ENCODE assay signal across 9 mouse cellular contexts in the genomic region with DNA sequence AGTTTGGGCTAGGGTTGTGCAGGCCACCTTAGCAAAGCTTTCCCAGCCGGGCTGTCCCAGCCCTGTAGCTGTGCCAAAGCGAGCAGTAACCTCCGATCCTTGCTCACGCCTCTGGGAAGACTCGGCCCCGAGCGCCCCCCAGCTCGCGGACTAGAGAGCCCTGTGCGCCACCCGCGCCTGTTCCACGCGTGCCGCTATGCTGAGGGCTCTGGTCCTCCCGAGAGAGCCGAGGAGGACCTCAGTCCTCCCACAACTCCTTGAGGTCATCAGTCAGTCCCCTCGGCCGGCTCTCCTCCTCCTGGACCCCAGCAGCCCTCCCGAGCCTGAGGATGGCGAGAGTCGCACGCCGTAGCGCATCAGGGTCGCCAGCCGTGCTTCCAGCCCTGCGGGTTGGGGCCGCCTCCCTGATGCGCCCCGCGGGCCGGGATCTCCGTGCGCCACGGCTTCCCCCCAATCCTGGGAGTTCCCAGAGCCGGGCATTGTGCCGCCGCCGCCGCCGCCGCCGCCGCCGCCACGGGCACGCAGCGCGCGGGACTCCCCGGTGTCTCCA. TPM values are rescaled to one million over a fixed set of nuclear protein-coding genes. Genes with fewer than 3 reads are reported as not detected.
DNase-seq lines count a peak whose midpoint lies in the region; ATAC-seq and TF ChIP-seq lines count a peak whose summit lies in the region.
"Had no signal": no experiment of that assay in that cellular context is flagged by ENCODE, and none has a peak within 500 bp of the region (broad histone marks: within the 10 kb centered on the region; RNA-seq: fewer than 3 reads in every experiment).

No protein-coding gene starts in this region.

- no peak overlapping the region for H3K27ac ChIP-seq in kidney, postnatal 0 days
- H3K27ac ChIP-seq in hindbrain, embryonic 10.5 days, result peak overlapping the region; percentile 93
- H3K27ac ChIP-seq in midbrain, postnatal 0 days (ENCODE audit: low read depth, low read length), result peak overlapping the region; percentile 94

- no peak for TF ChIP-seq CTCF in kidney, postnatal 0 days (IDR thresholded peaks at IDR 0.05; ENCODE audit: low read depth)
- no peak for TF ChIP-seq CTCF in midbrain, postnatal 0 days (IDR thresholded peaks at IDR 0.05)

- H3K4me2 ChIP-seq in kidney, postnatal 0 days (ENCODE audit: low read length), result peak overlapping the region; percentile 55
- H3K4me2 ChIP-seq in midbrain, postnatal 0 days (ENCODE audit: low read depth, low read length, poor library complexity, severe bottlenecking), result peak overlapping the region; percentile 97

- peaks cover 55% of the 10 kb centered on the region for H3K27me3 ChIP-seq in kidney, postnatal 0 days (ENCODE audit: insufficient read depth, low read length)
- peaks cover 77% of the 10 kb centered on the region for H3K27me3 ChIP-seq in hindbrain, embryonic 10.5 days (ENCODE audit: insufficient read depth, poor library complexity, severe bottlenecking)
- H3K27me3 ChIP-seq in midbrain, postnatal 0 days (ENCODE audit: insufficient read depth, low read length), result no peaks in the 10 kb centered on the region

- H3K4me3 ChIP-seq in kidney, postnatal 0 days (replicated peaks; ENCODE audit: low read depth, low read length), result peak overlapping the region; percentile 32
- H3K4me3 ChIP-seq in hindbrain, embryonic 10.5 days, result peak overlapping the region; percentile 71
- peak overlapping the region; percentile 88 for H3K4me3 ChIP-seq in midbrain, postnatal 0 days (ENCODE audit: low read depth, low read length)
- H3K4me3 ChIP-seq: myocyte had no signal

- no peak overlapping the region for H3K9ac ChIP-seq in kidney, postnatal 0 days (ENCODE audit: low read depth, low read length)
- H3K9ac ChIP-seq in midbrain, postnatal 0 days (replicated peaks; ENCODE audit: low read length, poor library complexity, severe bottlenecking), result peak overlapping the region; percentile 78

- no peak for ATAC-seq in kidney, postnatal 0 days (replicated peaks; ENCODE audit: low FRiP score, low read depth)
- peak; percentile 31 for ATAC-seq in midbrain, postnatal 0 days (ENCODE audit: low FRiP score)

- peaks cover 4% of the 10 kb centered on the region; the same call in 1 of the 2 replicates for H3K4me1 ChIP-seq in kidney, postnatal 0 days (replicated peaks; ENCODE audit: insufficient read depth, low read length)
- peaks cover 65% of the 10 kb centered on the region for H3K4me1 ChIP-seq in hindbrain, embryonic 10.5 days (replicated peaks)
- H3K4me1 ChIP-seq in midbrain, postnatal 0 days (ENCODE audit: insufficient read depth, low read length), result peaks cover 18% of the 10 kb centered on the region; the same call in 1 of the 2 replicates

- WGBS in kidney, postnatal 0 days, result 1% methylated on average over 52 of the region's 52 CpGs
- under 1% methylated on average over 52 of the region's 52 CpGs for WGBS in hindbrain, embryonic 10.5 days
- WGBS in midbrain, postnatal 0 days, result under 1% methylated on average over 34 of the region's 52 CpGs

- H3K36me3 ChIP-seq in kidney, postnatal 0 days (ENCODE audit: insufficient read depth, low read length), result no peaks in the 10 kb centered on the region
- no peaks in the 10 kb centered on the region for H3K36me3 ChIP-seq in hindbrain, embryonic 10.5 days
- no peaks in the 10 kb centered on the region for H3K36me3 ChIP-seq in midbrain, postnatal 0 days (ENCODE audit: insufficient read depth, low read length)

- DNase-seq in kidney, postnatal 0 days (ENCODE audit: low spot score), result no peak
- no peak for DNase-seq in kidney, adult 18-20 months
- DNase-seq in cerebellum, adult 9-11 months, result peak; percentile 83
- DNase-seq in hindbrain, embryonic 10.5 days (ENCODE audit: low spot score), result peak; percentile 64
- peak; percentile 40 for DNase-seq in midbrain, postnatal 0 days (ENCODE audit: low spot score)
- no peak for DNase-seq in ovary, postnatal 10 days (ENCODE audit: low spot score)
- DNase-seq in T-cell, adult 2 months (ENCODE audit: low spot score), result no peak
- no peak for DNase-seq in kidney, postnatal 14 days

- no peaks in the 10 kb centered on the region for H3K9me3 ChIP-seq in kidney, postnatal 0 days (replicated peaks; ENCODE audit: low read length)
- no peaks in the 10 kb centered on the region for H3K9me3 ChIP-seq in hindbrain, embryonic 10.5 days
- no peaks in the 10 kb centered on the region for H3K9me3 ChIP-seq in midbrain, postnatal 0 days (ENCODE audit: low read length)

RNA-seq across cellular contexts. Expression of gene Rbfox3, which starts 2.9 kb away (rescaled TPM):
- polyA plus RNA-seq in kidney, postnatal 0 days (2015; fragmentation: Nextera tagmentation; extraction: Ambion mirVana), result 0.42 and 0.82 TPM in 2 replicates
- 5.8 and 11.7 TPM in 2 replicates for polyA plus RNA-seq in hindbrain, embryonic 10.5 days (2016; fragmentation: Nextera tagmentation; extraction: Ambion mirVana)
- total RNA-seq in midbrain, postnatal 0 days (2014; rRNA removed), result 41.2 and 60.3 TPM in 2 replicates
- polyA plus RNA-seq in midbrain, postnatal 0 days (2015; fragmentation: Nextera tagmentation; extraction: Ambion mirVana), result 72.5 and 73.3 TPM in 2 replicates
- polyA plus RNA-seq: myocyte had no signal

Comparison
In these comparisons a context has a peak if more than half of its experiments do, and no peak if none do; other contexts are left out.
1. DNase-seq: peak in cerebellum, adult 9-11 months (single experiment), hindbrain, embryonic 10.5 days (single experiment) and midbrain, postnatal 0 days (single experiment); none in kidney, postnatal 0 days (single experiment), kidney, adult 18-20 months (single experiment), ovary, postnatal 10 days (single experiment), T-cell, adult 2 months (single experiment) and kidney, postnatal 14 days (single experiment).
2. H3K4me3 ChIP-seq: peak in every context shown above with its lines; median percentile 88 in midbrain, postnatal 0 days; 71 in hindbrain, embryonic 10.5 days; 32 in kidney, postnatal 0 days.